Mouse (Mus musculus): Measurements from ENCODE around the gene Mpg. TPM values are rescaled to one million over a fixed set of nuclear protein-coding genes. Genes with fewer than 3 reads are reported as not detected.

Mpg gene
- polyA plus RNA-seq, 1 experiment from 2014 or later = 37.8 TPM

DNA sequence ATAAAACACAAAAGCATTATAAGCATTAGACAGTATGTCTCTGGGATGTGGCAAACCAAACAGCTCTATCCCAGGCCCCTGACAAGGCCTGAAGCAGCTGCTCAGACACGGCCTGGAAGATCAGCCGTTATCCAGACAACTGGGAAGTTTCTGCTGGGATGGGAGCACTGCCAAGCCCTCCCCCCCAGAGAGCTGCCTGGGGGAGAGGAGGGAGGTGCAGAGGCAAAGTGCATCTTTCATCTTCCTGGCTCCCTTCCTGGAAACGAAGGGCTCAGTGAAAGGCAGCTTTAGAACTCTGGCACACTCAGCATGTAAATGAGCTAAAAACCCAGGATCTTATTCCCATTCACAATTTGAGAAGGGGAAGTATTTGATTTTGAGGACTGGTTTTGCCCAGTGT lies 9.3 kb downstream of the Mpg start:
- peak overlapping the region; percentile 54 for H3K27ac ChIP-seq
- peak; percentile 71; the same call in 1 of the 2 replicates for ATAC-seq (ENCODE audit: borderline replicate concordance, extremely low read depth, low FRiP score, low TSS enrichment)
- WGBS = 36% methylated on average over 3 of the region's 3 CpGs

DNA sequence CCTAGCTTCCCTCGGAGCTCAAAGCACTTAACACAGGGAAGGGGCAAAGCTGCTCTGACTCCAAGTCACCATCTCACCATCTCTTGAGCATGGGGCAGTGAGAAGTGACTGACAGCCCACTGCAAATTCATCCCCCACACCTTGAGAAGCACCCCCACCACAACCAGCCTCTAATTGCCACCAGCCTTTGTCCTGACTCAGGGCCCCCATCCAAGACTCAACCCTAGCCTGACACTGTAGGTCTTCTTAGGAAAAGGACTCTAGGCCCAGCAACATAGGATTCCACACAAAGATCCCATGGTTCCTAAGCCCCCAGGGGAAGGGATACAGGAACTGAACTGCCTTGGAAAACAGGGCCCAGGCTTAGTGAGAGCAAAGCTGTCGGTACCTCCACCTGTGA lies 9.8 kb downstream of the Mpg start:
- Histone ChIP-seq H3K36me3 (peaks cover 57% of the 10 kb centered on the region), H3K4me2 (no peak overlapping the region), H3K4me1 (peaks cover 20% of the 10 kb centered on the region), H3K27ac (peak overlapping the region; percentile 54; the same call in 1 of the 2 replicates), H3K27me3 (no peaks in the 10 kb centered on the region), H3K9me3 (no peaks in the 10 kb centered on the region), H3K9ac (no peak overlapping the region), H3K4me3 (no peak overlapping the region)
- no peak for ATAC-seq (ENCODE audit: borderline replicate concordance, extremely low read depth, low FRiP score, low TSS enrichment)
- 51% methylated on average over 2 of the region's 2 CpGs for WGBS

More for the DNA sequence above, 9.3 kb downstream of the Mpg start:
- Histone ChIP-seq H3K4me3 (no peak overlapping the region), H3K9me3 (no peaks in the 10 kb centered on the region), H3K27me3 (no peaks in the 10 kb centered on the region), H3K9ac (no peak overlapping the region), H3K4me2 (no peak overlapping the region), H3K36me3 (peaks cover 57% of the 10 kb centered on the region), H3K4me1 (peaks cover 20% of the 10 kb centered on the region)

DNA sequence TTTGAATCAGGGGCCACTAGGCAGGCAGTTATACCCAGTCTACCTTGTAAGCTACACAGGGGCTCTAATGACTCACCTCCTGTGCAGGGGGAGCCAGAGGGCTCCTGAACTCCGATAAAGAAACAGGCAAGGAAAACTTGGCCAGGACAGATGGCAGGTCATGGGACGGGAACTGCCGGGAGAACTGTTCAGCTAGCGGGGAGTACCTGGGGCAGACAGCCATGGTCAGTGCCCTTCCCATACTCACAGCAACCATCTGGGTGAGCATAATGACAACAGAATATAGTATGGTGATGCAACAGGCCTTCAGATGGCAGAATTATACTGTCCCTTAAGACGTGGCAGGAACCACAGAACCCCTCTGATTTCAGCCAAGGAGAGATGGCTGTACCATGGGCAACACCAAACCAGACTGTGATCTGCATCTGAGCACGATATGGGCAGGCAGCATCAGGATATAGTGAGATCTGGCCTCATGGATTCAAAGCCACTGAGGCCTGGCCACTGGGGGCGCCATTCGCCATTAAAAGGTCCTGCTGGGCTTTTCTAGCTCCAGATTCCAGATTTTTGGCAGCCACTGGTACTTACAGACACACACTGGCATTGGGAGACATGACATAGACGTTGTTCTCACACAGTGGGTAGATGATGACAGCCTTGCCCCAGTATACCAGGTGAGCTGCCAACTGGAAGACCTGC lies 10.6 kb downstream of the Mpg start:
- ATAC-seq (ENCODE audit: borderline replicate concordance, extremely low read depth, low FRiP score, low TSS enrichment) = no peak
- 57% methylated on average over 9 of the region's 9 CpGs for WGBS
- H3K36me3 ChIP-seq = peaks cover 50% of the 10 kb centered on the region

DNA sequence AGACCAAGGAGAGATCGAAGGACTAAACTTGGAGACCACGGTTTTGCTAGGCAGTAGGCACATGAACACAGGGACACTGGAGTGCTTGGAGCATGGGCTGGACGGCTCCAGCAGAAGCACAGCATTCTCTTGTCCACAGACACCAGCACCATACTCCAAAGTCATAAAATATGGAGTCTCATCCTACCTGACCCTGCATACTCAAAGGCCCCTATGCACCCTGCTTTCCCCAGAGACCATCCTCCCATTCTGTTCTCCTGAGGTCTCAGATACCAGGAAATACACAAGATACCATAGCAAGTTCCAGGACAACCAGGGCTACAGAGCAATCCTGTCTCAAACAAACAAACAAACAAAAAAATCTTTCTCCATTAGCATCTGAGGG lies 11.1 kb downstream of the Mpg start:
- H3K9me3 ChIP-seq = no peaks in the 10 kb centered on the region
- H3K9ac ChIP-seq = no peak overlapping the region
- H3K4me3 ChIP-seq = no peak overlapping the region
- no peak overlapping the region for H3K27ac ChIP-seq
- ATAC-seq (ENCODE audit: borderline replicate concordance, extremely low read depth, low FRiP score, low TSS enrichment) = no peak
- WGBS = 87% methylated on average over 3 of the region's 3 CpGs
- H3K4me2 ChIP-seq = no peak overlapping the region
- peaks cover 48% of the 10 kb centered on the region for H3K36me3 ChIP-seq
- H3K4me1 ChIP-seq = peaks cover 20% of the 10 kb centered on the region
- no peaks in the 10 kb centered on the region for H3K27me3 ChIP-seq

More for the DNA sequence above, 10.6 kb downstream of the Mpg start:
- Histone ChIP-seq H3K9ac (no peak overlapping the region), H3K27me3 (no peaks in the 10 kb centered on the region), H3K4me3 (no peak overlapping the region), H3K4me2 (no peak overlapping the region), H3K9me3 (no peaks in the 10 kb centered on the region), H3K27ac (no peak overlapping the region), H3K4me1 (peaks cover 20% of the 10 kb centered on the region)

DNA sequence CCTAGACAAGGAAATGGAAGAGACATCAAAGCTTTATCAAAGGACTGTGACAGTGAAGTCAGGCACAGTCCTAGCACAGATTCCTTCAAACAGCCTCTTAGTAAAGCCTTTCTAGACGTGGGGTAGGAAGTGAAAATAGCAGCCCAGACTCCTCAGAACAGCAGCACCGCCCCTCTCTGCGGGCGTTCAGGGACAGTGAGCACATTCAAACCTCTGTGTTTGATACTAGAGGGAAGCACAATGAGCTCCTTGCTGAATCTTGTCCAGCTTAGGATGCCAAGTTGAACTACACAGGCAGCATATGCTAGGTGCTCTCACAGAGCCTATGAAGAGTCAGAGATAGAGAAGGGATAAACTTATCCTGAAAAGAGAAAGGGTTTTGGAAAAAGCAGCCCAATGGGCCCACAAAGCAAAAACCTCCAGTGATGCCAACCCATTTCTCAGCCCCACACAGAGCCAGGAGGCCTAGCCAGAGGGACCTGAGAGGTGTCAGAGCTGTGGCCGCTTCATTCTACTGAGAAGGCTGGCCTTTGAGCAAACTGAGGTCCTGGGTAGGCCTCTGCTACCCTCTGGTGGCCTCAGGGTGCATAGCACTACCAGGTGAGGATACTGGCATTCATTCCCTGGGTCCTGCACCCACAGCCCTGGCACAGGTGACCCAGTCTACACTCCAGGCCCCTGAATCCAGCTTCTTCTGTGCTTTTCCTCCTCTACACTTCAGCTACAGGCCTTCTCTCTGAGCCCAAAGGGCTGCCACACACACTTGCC lies 12.0 kb downstream of the Mpg start:
- H3K36me3 ChIP-seq = peaks cover 40% of the 10 kb centered on the region
- H3K27me3 ChIP-seq = no peaks in the 10 kb centered on the region
- WGBS = 70% methylated on average over 5 of the region's 5 CpGs
- no peak overlapping the region for H3K9ac ChIP-seq
- peak; percentile 17; the same call in 1 of the 2 replicates for ATAC-seq (ENCODE audit: borderline replicate concordance, extremely low read depth, low FRiP score, low TSS enrichment)
- no peak overlapping the region for H3K4me3 ChIP-seq
- H3K4me1 ChIP-seq = peaks cover 20% of the 10 kb centered on the region
- H3K9me3 ChIP-seq = no peaks in the 10 kb centered on the region
- no peak overlapping the region for H3K27ac ChIP-seq
- no peak overlapping the region for H3K4me2 ChIP-seq

DNA sequence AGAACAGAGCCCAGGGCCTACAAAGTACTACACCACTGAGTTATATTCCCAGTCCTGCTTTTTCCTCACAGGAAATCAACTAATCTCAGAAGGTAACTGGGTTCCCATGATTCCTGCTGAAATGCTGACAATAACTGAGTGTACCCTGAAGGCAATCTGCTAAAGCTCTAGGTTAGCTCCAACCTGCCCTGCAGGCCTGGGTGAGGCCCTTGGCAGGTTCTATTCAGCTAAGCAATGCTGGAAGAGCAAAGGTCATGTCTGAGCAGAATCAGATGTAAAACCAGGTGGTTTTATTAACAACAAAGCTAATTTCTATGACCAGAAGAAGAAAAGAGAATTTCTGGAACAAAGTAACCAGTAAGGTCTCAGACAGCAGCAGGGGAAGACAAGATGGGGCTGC lies 15.1 kb downstream of the Mpg start:
- Histone ChIP-seq H3K4me3 (no peak overlapping the region), H3K27ac (no peak overlapping the region), H3K4me2 (no peak overlapping the region), H3K27me3 (no peaks in the 10 kb centered on the region), H3K9me3 (no peaks in the 10 kb centered on the region), H3K36me3 (peaks cover 31% of the 10 kb centered on the region), H3K4me1 (peaks cover 2% of the 10 kb centered on the region; the same call in 1 of the 2 replicates), H3K9ac (no peak overlapping the region)
- no peak for ATAC-seq (ENCODE audit: borderline replicate concordance, extremely low read depth, low FRiP score, low TSS enrichment)

DNA sequence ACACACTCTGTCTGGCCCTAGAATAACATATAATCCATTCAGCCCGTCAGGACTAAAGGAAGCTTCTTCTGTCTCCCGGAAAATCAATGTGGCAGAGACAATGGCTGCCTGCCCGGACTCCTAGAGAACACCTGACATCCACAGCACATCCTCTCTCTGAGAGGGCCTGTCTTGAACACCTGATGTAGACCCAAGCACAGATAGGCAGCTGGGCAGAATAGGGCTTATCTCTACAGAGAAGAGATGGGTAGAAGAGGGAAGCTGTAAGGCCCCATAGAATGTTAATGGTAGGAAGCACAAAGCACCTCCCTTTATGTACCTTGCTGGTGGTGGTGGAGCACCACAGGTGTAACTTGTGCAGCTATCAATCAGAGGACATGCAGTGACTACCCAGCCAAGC lies 15.9 kb downstream of the Mpg start:
- ATAC-seq (ENCODE audit: borderline replicate concordance, extremely low read depth, low FRiP score, low TSS enrichment) = no peak
- WGBS = 88% methylated on average over 3 of the region's 3 CpGs
- no peak overlapping the region for H3K27ac ChIP-seq
- no peaks in the 10 kb centered on the region for H3K27me3 ChIP-seq
- no peaks in the 10 kb centered on the region for H3K4me1 ChIP-seq
- H3K36me3 ChIP-seq = peaks cover 36% of the 10 kb centered on the region
- H3K9me3 ChIP-seq = no peaks in the 10 kb centered on the region
- H3K4me2 ChIP-seq = no peak overlapping the region
- no peak overlapping the region for H3K4me3 ChIP-seq
- H3K9ac ChIP-seq = no peak overlapping the region

DNA sequence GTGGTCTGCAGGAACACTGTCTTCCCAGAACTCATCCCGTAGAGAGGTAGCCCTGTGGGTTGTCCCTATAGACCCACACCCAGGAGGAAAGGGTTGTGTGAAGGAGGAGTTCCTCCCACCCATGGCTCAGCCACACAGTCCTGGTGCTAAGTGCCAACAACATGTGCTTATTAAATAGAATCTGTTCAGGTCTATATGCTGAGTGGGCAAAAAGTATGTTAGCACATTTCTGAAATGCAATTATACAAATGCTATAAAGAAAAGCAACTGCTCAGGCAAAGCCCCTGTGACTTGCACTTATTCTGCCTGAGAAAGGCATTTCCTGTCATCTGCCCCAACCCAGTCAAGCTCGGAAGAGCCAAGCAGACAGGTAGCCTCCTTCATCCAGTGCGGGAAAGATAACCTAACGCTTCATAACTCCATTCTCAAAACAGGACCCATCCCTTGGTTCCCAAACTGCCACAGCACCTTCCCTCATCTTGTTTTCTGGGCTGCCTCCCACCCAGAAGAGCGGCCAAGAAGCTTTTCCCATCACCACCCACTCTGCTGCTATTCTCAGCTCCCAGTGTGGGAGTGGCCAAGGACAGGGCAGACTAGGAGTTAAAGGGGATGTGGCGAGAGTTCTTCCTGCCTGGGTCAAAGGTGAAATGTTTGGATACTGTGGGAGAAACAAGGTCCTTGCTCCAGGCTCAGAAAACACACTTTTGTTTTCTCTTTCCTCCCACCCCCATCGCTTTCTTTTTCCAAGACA lies 17.1 kb downstream of the Mpg start:
- Histone ChIP-seq H3K4me2 (no peak overlapping the region), H3K36me3 (peaks cover 39% of the 10 kb centered on the region), H3K4me1 (no peaks in the 10 kb centered on the region), H3K4me3 (no peak overlapping the region), H3K27me3 (no peaks in the 10 kb centered on the region), H3K9ac (no peak overlapping the region), H3K27ac (0 out of 2 replicates have a peak overlapping the region, but pooled peaks have one; percentile 19), H3K9me3 (no peaks in the 10 kb centered on the region)
- 68% methylated on average over 7 of the region's 7 CpGs for WGBS
- peak; percentile 23; the same call in 1 of the 2 replicates for ATAC-seq (ENCODE audit: borderline replicate concordance, extremely low read depth, low FRiP score, low TSS enrichment)

DNA sequence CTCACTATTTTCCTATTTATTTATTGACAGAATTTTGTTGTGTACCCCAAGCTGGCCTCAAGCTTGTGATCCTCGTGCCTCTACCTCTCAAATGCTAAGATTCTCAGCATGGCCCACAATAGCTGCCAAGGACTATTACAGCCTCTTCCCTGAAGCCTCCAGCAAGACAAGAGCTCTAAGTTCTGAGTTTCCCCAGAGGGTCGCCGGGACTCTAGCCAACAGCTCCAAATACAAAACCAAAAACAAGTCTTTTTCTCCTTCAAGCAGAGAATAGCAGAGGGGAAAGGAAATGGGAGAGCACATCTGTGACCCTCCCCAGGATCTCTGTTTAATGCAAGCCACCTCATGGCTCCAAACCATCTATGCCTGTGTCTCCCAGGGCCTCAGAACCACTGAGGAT lies 17.8 kb downstream of the Mpg start:
- H3K4me2 ChIP-seq = no peak overlapping the region

DNA sequence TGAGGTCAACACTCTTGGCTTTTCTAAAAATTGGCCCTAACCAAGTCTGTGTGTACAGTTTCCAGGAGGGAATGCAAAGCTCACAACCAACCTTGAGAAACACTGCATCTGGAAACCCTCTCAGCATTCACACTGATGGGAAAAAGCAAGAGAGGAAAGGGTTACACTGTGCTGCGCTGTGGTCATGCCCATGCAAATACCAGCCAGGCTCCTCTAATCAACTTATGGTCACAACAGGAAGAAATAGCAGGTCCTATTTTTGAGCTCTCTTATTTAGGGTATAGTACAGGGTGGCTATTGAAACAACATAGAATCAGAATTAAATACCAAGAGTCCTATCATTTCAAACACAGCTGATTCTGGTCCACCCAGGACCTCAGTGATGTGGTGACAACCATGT lies 18.3 kb downstream of the Mpg start:
- Histone ChIP-seq H3K27me3 (no peaks in the 10 kb centered on the region), H3K4me3 (no peak overlapping the region), H3K9me3 (no peaks in the 10 kb centered on the region), H3K9ac (no peak overlapping the region), H3K4me2 (no peak overlapping the region), H3K4me1 (no peaks in the 10 kb centered on the region), H3K27ac (0 out of 2 replicates have a peak overlapping the region, but pooled peaks have one; percentile 10), H3K36me3 (peaks cover 40% of the 10 kb centered on the region)
- no peak for ATAC-seq (ENCODE audit: borderline replicate concordance, extremely low read depth, low FRiP score, low TSS enrichment)
- 96% methylated on average over 1 of the region's 1 CpGs for WGBS

More for the DNA sequence above, 17.8 kb downstream of the Mpg start:
- WGBS = 84% methylated on average over 3 of the region's 3 CpGs
- Histone ChIP-seq H3K4me3 (no peak overlapping the region), H3K4me1 (no peaks in the 10 kb centered on the region), H3K9me3 (no peaks in the 10 kb centered on the region), H3K27ac (0 out of 2 replicates have a peak overlapping the region, but pooled peaks have one; percentile 19), H3K36me3 (peaks cover 40% of the 10 kb centered on the region), H3K27me3 (no peaks in the 10 kb centered on the region), H3K9ac (no peak overlapping the region)
- no peak for ATAC-seq (ENCODE audit: borderline replicate concordance, extremely low read depth, low FRiP score, low TSS enrichment)

DNA sequence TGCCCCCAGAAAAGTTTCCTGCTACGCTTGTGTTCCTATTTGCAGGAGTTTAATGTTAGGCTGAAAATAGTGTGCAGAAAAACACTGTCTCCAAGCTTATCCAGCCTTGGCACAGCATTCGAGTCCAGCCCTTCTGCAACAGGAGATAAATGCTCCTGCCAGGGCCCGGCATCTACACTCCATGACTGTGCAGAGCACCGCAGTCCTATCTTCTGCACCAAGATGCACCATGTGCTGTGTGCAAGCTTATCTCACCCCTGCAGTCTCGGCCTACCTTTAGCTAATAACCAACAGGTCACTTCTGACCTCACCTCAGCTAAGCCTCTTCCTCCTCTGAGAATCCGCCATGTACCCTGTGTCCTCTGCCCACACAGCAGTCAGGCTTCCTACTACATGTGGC lies 19.3 kb downstream of the Mpg start:
- H3K4me3 ChIP-seq = no peak overlapping the region
- ATAC-seq (ENCODE audit: borderline replicate concordance, extremely low read depth, low FRiP score, low TSS enrichment) = peak; percentile 69; the same call in 1 of the 2 replicates
- no peak overlapping the region for H3K27ac ChIP-seq
- no peaks in the 10 kb centered on the region for H3K4me1 ChIP-seq
- 86% methylated on average over 6 of the region's 6 CpGs for WGBS
- H3K9ac ChIP-seq = no peak overlapping the region
- no peaks in the 10 kb centered on the region for H3K27me3 ChIP-seq
- H3K36me3 ChIP-seq = peaks cover 43% of the 10 kb centered on the region
- H3K4me2 ChIP-seq = no peak overlapping the region
- H3K9me3 ChIP-seq = no peaks in the 10 kb centered on the region

DNA sequence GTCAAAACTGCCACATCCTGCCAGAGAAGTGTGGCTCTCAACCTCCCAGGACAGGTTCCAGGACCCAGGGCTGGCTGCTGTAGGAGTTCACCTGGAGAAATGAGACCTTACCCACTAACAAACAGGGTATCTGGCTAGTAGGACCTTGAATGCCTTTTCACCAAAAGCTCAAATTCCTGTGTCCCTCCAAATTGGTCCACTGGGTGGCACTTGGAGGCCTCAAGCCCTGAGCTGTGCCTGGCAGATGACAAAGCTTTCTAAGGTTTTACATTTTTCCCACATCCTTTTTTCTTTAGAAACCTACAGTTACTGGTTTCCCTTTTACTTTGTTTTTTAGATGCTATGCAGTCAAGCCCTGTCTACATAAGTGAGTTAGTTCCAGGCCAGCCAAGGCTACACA lies 20.8 kb downstream of the Mpg start:
- Histone ChIP-seq H3K36me3 (peaks cover 39% of the 10 kb centered on the region), H3K27ac (no peak overlapping the region)

More for the DNA sequence above, 20.8 kb downstream of the Mpg start:
- H3K9me3 ChIP-seq = no peaks in the 10 kb centered on the region
- no peaks in the 10 kb centered on the region for H3K4me1 ChIP-seq
- H3K4me2 ChIP-seq = no peak overlapping the region
- no peaks in the 10 kb centered on the region for H3K27me3 ChIP-seq
- ATAC-seq (ENCODE audit: borderline replicate concordance, extremely low read depth, low FRiP score, low TSS enrichment) = no peak
- H3K4me3 ChIP-seq = no peak overlapping the region
- H3K9ac ChIP-seq = no peak overlapping the region
